Mouse (Mus musculus) heart, embryonic 15.5 days (tissue): ENCODE measurements at regions not wholly inside any gene's neighbourhood (a gene's known extent, or its start where the extent isn't known, plus 50 kb on each side); places are given as distances from the start of the nearest gene placed in this dataset.
A peak's percentile ranks its signal among the peaks of the same experiment; 100 is the strongest.

Experiments
- ATAC-seq: fragments of 200-750 bp; cut with Nextera tagmentation; replicated peaks from 2 replicates; pipeline ENCODE4 v1.8.0; 2017; ENCODE audit warnings: low read depth, moderate TSS enrichment; ENCODE audit not compliant: insufficient number of reproducible peaks, insufficient read depth, low FRiP score
- H3K27ac ChIP-seq: fragments of 300-500 bp; sonication (generic); 2 replicates; pipeline ENCODE4 v1.5.1; 2015; ENCODE audit warnings: mild to moderate bottlenecking, inconsistent platforms
- H3K27me3 ChIP-seq: fragments of 300-500 bp; sonication (generic); 2 replicates; pipeline ENCODE4 v1.6.1; 2015; ENCODE audit warnings: inconsistent platforms
- H3K36me3 ChIP-seq: fragments of 300-500 bp; sonication (generic); 2 replicates; pipeline ENCODE4 v1.6.1; 2015; ENCODE audit warnings: mild to moderate bottlenecking, inconsistent platforms
- H3K4me1 ChIP-seq: fragments of 300-500 bp; sonication (generic); replicated peaks from 2 replicates; pipeline ENCODE4 v1.6.1; 2015; ENCODE audit warnings: inconsistent platforms
- H3K4me2 ChIP-seq: fragments of 300-500 bp; sonication (generic); 2 replicates; pipeline ENCODE4 v1.6.1; 2015; ENCODE audit warnings: inconsistent platforms, mild to moderate bottlenecking, moderate library complexity
- H3K4me3 ChIP-seq: fragments of 300-500 bp; sonication (generic); 2 replicates; pipeline ENCODE4 v1.5.1; 2015; ENCODE audit warnings: mild to moderate bottlenecking, inconsistent platforms
- H3K9ac ChIP-seq: fragments of 300-500 bp; sonication (generic); 2 replicates; pipeline ENCODE4 v1.6.1; 2015; ENCODE audit warnings: mild to moderate bottlenecking, inconsistent platforms
- H3K9me3 ChIP-seq: fragments of 300-500 bp; sonication (generic); replicated peaks from 2 replicates; pipeline ENCODE4 v1.6.1; 2016; ENCODE audit warnings: inconsistent platforms
- WGBS: fragments of 180-500 bp; shearing (Covaris S2); methylation state at CpG from one replicate; pipeline ENCODE4 v1.1.7; 2015; ENCODE audit warnings: mixed read lengths; 5-methylcytosine and 5-hydroxymethylcytosine counted together

GRCm38 (mm10) chr1:137814556-137814955 is 361.0 kb downstream of the Ptprc start:
- H3K27me3 ChIP-seq = no peaks in the 10 kb centered on the region
- no peak for ATAC-seq
- H3K9me3 ChIP-seq = no peaks in the 10 kb centered on the region
- no peak overlapping the region for H3K4me3 ChIP-seq
- no peaks in the 10 kb centered on the region for H3K4me1 ChIP-seq
- no peak overlapping the region for H3K9ac ChIP-seq
- H3K4me2 ChIP-seq = no peak overlapping the region
- H3K36me3 ChIP-seq = no peaks in the 10 kb centered on the region
- H3K27ac ChIP-seq = no peak overlapping the region
- WGBS = 80% methylated on average over 2 of the region's 2 CpGs

GRCm38 (mm10) chr1:137813716-137814115 is 361.8 kb downstream of the Ptprc start:
- no peak overlapping the region for H3K4me3 ChIP-seq
- no peak overlapping the region for H3K9ac ChIP-seq
- H3K4me1 ChIP-seq = no peaks in the 10 kb centered on the region
- no peaks in the 10 kb centered on the region for H3K36me3 ChIP-seq
- no peak overlapping the region for H3K4me2 ChIP-seq
- 73% methylated on average over 1 of the region's 1 CpGs for WGBS
- no peaks in the 10 kb centered on the region for H3K27me3 ChIP-seq
- H3K9me3 ChIP-seq = no peaks in the 10 kb centered on the region
- no peak overlapping the region for H3K27ac ChIP-seq
- ATAC-seq = no peak

GRCm38 (mm10) chr1:137811981-137812380 is 363.5 kb downstream of the Ptprc start:
- H3K27ac ChIP-seq = no peak overlapping the region
- H3K9ac ChIP-seq = no peak overlapping the region
- H3K4me3 ChIP-seq = no peak overlapping the region
- no peaks in the 10 kb centered on the region for H3K36me3 ChIP-seq
- no peaks in the 10 kb centered on the region for H3K4me1 ChIP-seq
- no peak for ATAC-seq
- no peaks in the 10 kb centered on the region for H3K9me3 ChIP-seq
- H3K27me3 ChIP-seq = no peaks in the 10 kb centered on the region
- 83% methylated on average over 4 of the region's 4 CpGs for WGBS
- H3K4me2 ChIP-seq = no peak overlapping the region

- no peak overlapping the region for H3K9ac ChIP-seq
- H3K27me3 ChIP-seq = no peaks in the 10 kb centered on the region
- ATAC-seq = no peak; the same call in 1 of the 2 replicates
- H3K4me3 ChIP-seq = no peak overlapping the region
- no peaks in the 10 kb centered on the region for H3K36me3 ChIP-seq
- no peaks in the 10 kb centered on the region for H3K9me3 ChIP-seq
- no peak overlapping the region for H3K4me2 ChIP-seq
- H3K27ac ChIP-seq = 0 out of 2 replicates have a peak overlapping the region, but pooled peaks have one; percentile 2
- H3K4me1 ChIP-seq = no peaks in the 10 kb centered on the region
- 54% methylated on average over 8 of the region's 8 CpGs for WGBS
Measured at GRCm38 (mm10) chr1:137806742-137807141, 368.8 kb downstream of the Ptprc start.

- 66% methylated on average over 8 of the region's 8 CpGs for WGBS
- H3K27me3 ChIP-seq = no peaks in the 10 kb centered on the region
- no peaks in the 10 kb centered on the region for H3K36me3 ChIP-seq
- peak overlapping the region; percentile 2; the same call in 1 of the 2 replicates for H3K27ac ChIP-seq
- H3K4me3 ChIP-seq = no peak overlapping the region
- H3K4me2 ChIP-seq = no peak overlapping the region
- H3K4me1 ChIP-seq = no peaks in the 10 kb centered on the region; the same call in 1 of the 2 replicates
- H3K9me3 ChIP-seq = no peaks in the 10 kb centered on the region
- no peak for ATAC-seq
- H3K9ac ChIP-seq = no peak overlapping the region
Measured at GRCm38 (mm10) chr1:137806252-137806651, 369.3 kb downstream of the Ptprc start.

GRCm38 (mm10) chr1:137802119-137802518 is 373.4 kb downstream of the Ptprc start:
- H3K4me1 ChIP-seq = peaks cover 11% of the 10 kb centered on the region
- H3K9ac ChIP-seq = no peak overlapping the region
- no peaks in the 10 kb centered on the region for H3K36me3 ChIP-seq
- WGBS = 29% methylated on average over 4 of the region's 4 CpGs
- H3K4me2 ChIP-seq = no peak overlapping the region
- H3K27me3 ChIP-seq = no peaks in the 10 kb centered on the region
- peak overlapping the region; percentile 60 for H3K27ac ChIP-seq
- no peaks in the 10 kb centered on the region for H3K9me3 ChIP-seq
- H3K4me3 ChIP-seq = no peak overlapping the region
- no peak; the same call in 1 of the 2 replicates for ATAC-seq

- no peaks in the 10 kb centered on the region for H3K36me3 ChIP-seq
- H3K27me3 ChIP-seq = no peaks in the 10 kb centered on the region
- H3K27ac ChIP-seq = 0 out of 2 replicates have a peak overlapping the region, but pooled peaks have one; percentile 19
- no peak overlapping the region for H3K9ac ChIP-seq
- no peak for ATAC-seq
- H3K4me2 ChIP-seq = no peak overlapping the region
- no peak overlapping the region for H3K4me3 ChIP-seq
- WGBS = 23% methylated on average over 2 of the region's 2 CpGs
- H3K4me1 ChIP-seq = peaks cover 11% of the 10 kb centered on the region
- no peaks in the 10 kb centered on the region for H3K9me3 ChIP-seq
Measured at GRCm38 (mm10) chr1:137800752-137801151, 374.8 kb downstream of the Ptprc start.

GRCm38 (mm10) chr1:137788789-137789188 is 386.7 kb downstream of the Ptprc start:
- H3K4me2 ChIP-seq = no peak overlapping the region
- 47% methylated on average over 3 of the region's 3 CpGs for WGBS
- no peaks in the 10 kb centered on the region for H3K9me3 ChIP-seq
- H3K27ac ChIP-seq = no peak overlapping the region
- no peaks in the 10 kb centered on the region for H3K27me3 ChIP-seq
- H3K4me1 ChIP-seq = peaks cover 5% of the 10 kb centered on the region; the same call in 1 of the 2 replicates
- no peak for ATAC-seq
- no peaks in the 10 kb centered on the region for H3K36me3 ChIP-seq
- no peak overlapping the region for H3K4me3 ChIP-seq
- H3K9ac ChIP-seq = no peak overlapping the region

GRCm38 (mm10) chr1:137786653-137787052 is 388.9 kb downstream of the Ptprc start:
- Histone ChIP-seq H3K9me3 (no peaks in the 10 kb centered on the region), H3K4me1 (peaks cover 5% of the 10 kb centered on the region; the same call in 1 of the 2 replicates), H3K27ac (no peak overlapping the region), H3K9ac (no peak overlapping the region), H3K27me3 (no peaks in the 10 kb centered on the region), H3K4me3 (no peak overlapping the region), H3K36me3 (no peaks in the 10 kb centered on the region), H3K4me2 (no peak overlapping the region)
- no peak for ATAC-seq

GRCm38 (mm10) chr1:137774586-137774985 is 400.9 kb downstream of the Ptprc start:
- Histone ChIP-seq H3K4me1 (no peaks in the 10 kb centered on the region), H3K27ac (no peak overlapping the region), H3K4me2 (no peak overlapping the region), H3K9ac (no peak overlapping the region), H3K27me3 (no peaks in the 10 kb centered on the region), H3K9me3 (no peaks in the 10 kb centered on the region), H3K36me3 (no peaks in the 10 kb centered on the region), H3K4me3 (no peak overlapping the region)
- no peak for ATAC-seq

- WGBS = 93% methylated on average over 4 of the region's 4 CpGs
Measured at GRCm38 (mm10) chr1:137760797-137761196, 414.7 kb downstream of the Ptprc start.

GRCm38 (mm10) chr1:137751446-137751961 is 424.0 kb downstream of the Ptprc start:
- H3K9ac ChIP-seq = no peak overlapping the region
- H3K4me3 ChIP-seq = no peak overlapping the region
- no peaks in the 10 kb centered on the region for H3K9me3 ChIP-seq
- H3K27ac ChIP-seq = no peak overlapping the region
- 61% methylated on average over 7 of the region's 7 CpGs for WGBS
- no peak overlapping the region for H3K4me2 ChIP-seq
- ATAC-seq = no peak
- H3K36me3 ChIP-seq = no peaks in the 10 kb centered on the region
- no peaks in the 10 kb centered on the region for H3K27me3 ChIP-seq
- peaks cover 5% of the 10 kb centered on the region for H3K4me1 ChIP-seq

More at GRCm38 (mm10) chr1:137760797-137761196, 414.7 kb downstream of the Ptprc start:
- Histone ChIP-seq H3K27me3 (no peaks in the 10 kb centered on the region), H3K36me3 (no peaks in the 10 kb centered on the region), H3K27ac (no peak overlapping the region), H3K4me1 (no peaks in the 10 kb centered on the region), H3K4me3 (no peak overlapping the region), H3K9ac (no peak overlapping the region), H3K9me3 (no peaks in the 10 kb centered on the region), H3K4me2 (no peak overlapping the region)
- ATAC-seq = no peak
